Mouse (Mus musculus) MEL (cell line): Measurements from ENCODE around the gene Tppp.

Experiments used
- BHLHE40 ChIP-seq: IDR thresholded peaks from 2 replicates; pipeline ENCODE4 v1.6.1; 2012; ENCODE audit warnings: low read depth, mild to moderate bottlenecking, inconsistent platforms, low read length, improper control_type of control experiment, borderline replicate concordance
- CTCF ChIP-seq, 3 experiments: IDR thresholded peaks in 2 of 3; conservative IDR thresholded peaks in 1 of 3; 2 replicates each; pipeline ENCODE4 v1.5.1; 2011 to 2012; ENCODE audit warnings: low read length in 3 of 3, low read depth in 2 of 3, mild to moderate bottlenecking in 2 of 3, improper control_type of control experiment in 1 of 3, inconsistent platforms in 1 of 3, mixed read lengths in 1 of 3, moderate library complexity in 1 of 3; ENCODE audit not compliant: control insufficient read depth in 1 of 3, insufficient read depth in 1 of 3, poor library complexity in 1 of 3, severe bottlenecking in 1 of 3
- POLR2A ChIP-seq, 2 experiments: IDR thresholded peaks; 2 replicates each; pipeline ENCODE4 v1.6.1; 2011 to 2012; ENCODE audit warnings: low read length in 2 of 2, mild to moderate bottlenecking in 2 of 2, control low read depth in 1 of 2, improper control_type of control experiment in 1 of 2, low read depth in 1 of 2, moderate library complexity in 1 of 2; ENCODE audit not compliant: control insufficient read depth in 1 of 2, insufficient read depth in 1 of 2, poor library complexity in 1 of 2
- ZMIZ1 ChIP-seq: IDR thresholded peaks from 2 replicates; pipeline ENCODE4 v1.6.1; 2012; ENCODE audit warnings: low read depth, mild to moderate bottlenecking, inconsistent platforms, low read length, improper control_type of control experiment, moderate library complexity
- ZNF384 ChIP-seq: IDR thresholded peaks from 2 replicates; pipeline ENCODE4 v1.6.1; 2012; ENCODE audit warnings: low read depth, mild to moderate bottlenecking, inconsistent platforms, low read length, improper control_type of control experiment

- TF ChIP-seq ZNF384: no peak
- no peak for TF ChIP-seq CTCF (IDR thresholded peaks at IDR 0.05 in 2 of 3, conservative IDR thresholded peaks at IDR 0.05 in 1 of 3; ENCODE audit: control insufficient read depth in 1 of 3, insufficient read depth in 1 of 3, low read depth in 2 of 3, low read length in 3 of 3, poor library complexity in 1 of 3, severe bottlenecking in 1 of 3)
- no peak for TF ChIP-seq POLR2A (IDR thresholded peaks at IDR 0.05; ENCODE audit: control insufficient read depth in 1 of 2, insufficient read depth in 1 of 2, low read depth in 1 of 2, low read length in 2 of 2, poor library complexity in 1 of 2)
- TF ChIP-seq ZMIZ1: no peak
- TF ChIP-seq BHLHE40: no peak
Measured at GRCm38 (mm10) chr13:74001492-74001891, 7.7 kb upstream of the Tppp start.
